Mouse (Mus musculus): ENCODE results near the gene Rdh16f1.

The Rdh16f1 gene

DNA sequence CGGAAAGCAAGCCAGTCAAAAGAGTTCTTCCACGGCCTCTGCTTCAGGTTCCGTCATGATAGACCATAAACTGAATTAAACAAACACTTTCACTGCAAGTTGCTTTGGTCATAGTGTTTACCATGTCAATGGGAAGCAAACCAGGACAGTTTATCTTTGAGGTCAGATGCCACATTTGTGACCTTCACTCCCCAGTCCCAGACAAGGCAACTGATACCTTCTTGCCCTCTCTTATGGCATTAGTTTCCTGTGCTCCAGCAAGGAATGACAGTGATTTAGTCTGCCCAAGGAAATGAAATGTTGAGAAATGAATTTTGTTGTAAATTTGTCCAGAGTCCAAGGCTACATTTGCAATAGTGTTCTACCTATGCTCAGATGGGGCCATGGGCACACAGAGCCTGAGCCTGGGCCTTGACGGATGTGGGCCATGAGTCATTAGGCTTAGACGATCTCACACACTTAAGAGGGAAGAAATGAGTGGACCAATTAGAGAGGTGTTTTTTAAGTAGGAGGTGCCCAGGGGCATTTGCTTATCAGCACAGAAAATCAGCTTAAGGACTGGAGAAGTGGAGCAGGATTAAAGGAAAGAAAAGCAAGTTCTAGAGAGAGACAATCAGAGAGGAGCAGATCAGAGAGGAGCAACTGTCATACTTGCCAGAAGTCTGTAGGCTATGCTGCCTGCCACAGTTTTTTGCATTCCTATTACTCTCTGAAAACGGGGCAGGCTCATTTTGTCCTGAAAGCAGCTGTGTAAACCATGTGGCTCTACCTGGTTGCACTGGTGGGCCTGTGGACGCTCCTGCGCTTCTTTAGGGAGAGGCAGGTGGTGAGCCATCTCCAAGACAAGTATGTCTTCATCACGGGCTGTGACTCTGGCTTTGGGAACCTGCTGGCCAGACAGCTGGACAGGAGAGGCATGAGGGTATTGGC is at the start of gene Rdh16f1, which contains the start of gene Rdh1:
Gene Rdh16f1 (plus strand): TSS at position 607 of the 930 bp plus-strand sequence.
Gene Rdh1 (plus strand): TSS at position 541 of the 930 bp plus-strand sequence.
- no peak for DNase-seq (ENCODE audit: low read depth, low spot score)

GRCm38 (mm10) chr10:127710331-127710730 is 49.3 kb upstream of the Rdh16f1 start:
- DNase-seq (ENCODE audit: low read depth, low spot score), result no peak

DNA sequence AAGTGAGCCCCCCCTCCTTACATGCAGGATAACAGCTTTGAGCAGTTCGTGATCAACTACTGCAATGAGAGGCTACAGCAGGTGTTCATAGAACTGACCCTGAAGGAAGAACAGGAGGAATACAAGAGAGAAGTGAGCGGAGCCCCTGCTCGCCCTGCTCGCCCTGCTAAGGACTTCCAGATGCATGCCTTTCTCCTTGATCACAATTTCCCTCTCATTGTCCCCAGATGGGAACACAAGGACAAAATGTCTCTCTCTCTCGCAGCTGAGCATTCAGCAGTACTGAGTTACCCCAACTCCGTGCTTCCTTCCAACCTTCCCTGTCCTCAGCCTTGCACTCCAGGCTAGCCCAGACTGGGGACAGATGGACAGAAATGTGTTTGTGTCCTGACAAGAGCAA is 46.9 kb upstream of the Rdh16f1 start:
- DNase-seq (ENCODE audit: low read depth, low spot score), result no peak

DNA sequence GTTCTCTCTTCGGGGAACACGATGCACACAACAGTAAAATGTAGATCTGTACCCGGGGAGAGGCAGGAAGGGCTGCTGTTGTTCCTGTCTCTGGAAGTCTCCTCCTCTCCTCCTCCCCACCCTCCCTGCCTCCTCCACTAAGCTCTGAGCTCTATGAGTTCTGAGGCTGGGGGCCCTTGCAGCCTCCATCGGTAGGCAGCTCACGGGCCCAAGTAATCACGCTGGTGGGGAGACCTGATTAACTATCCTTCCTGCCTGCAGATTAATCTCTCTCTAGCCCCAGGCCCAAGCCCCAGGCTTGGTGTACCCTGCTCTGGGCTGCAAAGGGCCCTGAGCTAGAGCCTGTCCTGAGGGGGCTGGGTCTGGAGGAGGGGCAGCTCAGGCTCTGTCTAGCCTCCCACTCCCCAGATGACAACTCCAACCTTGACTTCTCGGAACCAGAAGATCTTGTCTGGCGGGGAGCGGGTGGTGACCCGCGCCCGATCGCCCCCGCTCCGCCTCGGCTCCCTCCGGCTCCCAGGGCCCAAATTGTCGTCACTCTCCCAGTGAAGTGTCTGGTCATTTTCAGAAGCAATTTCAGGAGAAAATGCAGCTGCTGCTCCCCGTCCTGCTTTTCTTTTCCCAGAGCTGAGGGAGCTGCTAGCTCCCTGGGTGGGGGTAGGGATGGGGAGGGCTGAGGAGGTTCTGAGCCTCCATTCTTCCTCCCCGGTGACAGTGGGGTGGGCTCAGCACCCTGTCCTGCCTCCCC is 37.7 kb upstream of the Rdh16f1 start:
- DNase-seq (ENCODE audit: low read depth, low spot score), result no peak

DNA sequence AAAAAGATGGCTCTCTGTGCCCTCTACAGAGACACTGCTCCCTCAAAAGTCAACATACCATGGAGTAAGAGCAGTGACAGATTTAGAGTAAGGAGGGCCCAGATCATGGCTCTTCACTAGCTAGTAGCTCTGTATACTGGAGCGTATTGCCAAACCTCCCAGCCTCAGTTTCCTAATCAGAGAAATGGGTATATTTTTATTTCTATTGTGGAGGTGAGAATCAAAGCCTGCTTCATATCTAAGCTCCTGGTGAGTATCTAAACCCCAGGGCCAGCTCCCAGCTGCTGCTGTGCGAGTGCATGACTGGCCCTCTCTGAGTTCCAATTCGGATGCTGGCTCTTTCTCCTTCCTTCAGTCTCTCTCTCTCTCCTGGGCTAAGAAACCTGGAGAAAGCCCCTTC is 35.4 kb upstream of the Rdh16f1 start, which contains the start of gene Tac2:
Gene Tac2 (plus strand): TSS at position 301 of the 400 bp plus-strand sequence.
- no peak for DNase-seq (ENCODE audit: low read depth, low spot score)

- DNase-seq (ENCODE audit: low read depth, low spot score), result no peak
Measured at GRCm38 (mm10) chr10:127725136-127725535, 34.5 kb upstream of the Rdh16f1 start.

DNA sequence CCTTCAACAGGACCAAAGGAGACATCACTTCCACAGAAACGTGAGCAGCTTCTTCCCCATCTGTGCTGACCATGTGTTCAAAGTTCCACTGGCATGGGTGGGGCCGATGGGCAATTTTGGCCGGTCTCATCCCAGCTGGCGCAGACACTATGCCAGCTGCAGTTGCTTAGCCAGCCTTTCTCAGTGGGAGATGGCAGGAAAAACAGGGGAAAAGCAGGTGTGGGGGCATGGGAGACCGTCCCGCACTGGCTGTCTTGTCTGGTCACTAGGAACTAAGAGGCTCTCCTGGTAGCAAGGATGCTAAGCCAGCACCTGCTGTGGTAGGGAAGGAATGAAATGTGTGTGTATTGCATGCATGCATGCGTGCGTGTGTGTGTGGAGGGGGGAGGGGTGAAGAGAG is 31.1 kb upstream of the Rdh16f1 start:
- no peak for DNase-seq (ENCODE audit: low read depth, low spot score)

- no peak for DNase-seq (ENCODE audit: low read depth, low spot score)
Measured at GRCm38 (mm10) chr10:127730285-127730932, 29.2 kb upstream of the Rdh16f1 start.

DNA sequence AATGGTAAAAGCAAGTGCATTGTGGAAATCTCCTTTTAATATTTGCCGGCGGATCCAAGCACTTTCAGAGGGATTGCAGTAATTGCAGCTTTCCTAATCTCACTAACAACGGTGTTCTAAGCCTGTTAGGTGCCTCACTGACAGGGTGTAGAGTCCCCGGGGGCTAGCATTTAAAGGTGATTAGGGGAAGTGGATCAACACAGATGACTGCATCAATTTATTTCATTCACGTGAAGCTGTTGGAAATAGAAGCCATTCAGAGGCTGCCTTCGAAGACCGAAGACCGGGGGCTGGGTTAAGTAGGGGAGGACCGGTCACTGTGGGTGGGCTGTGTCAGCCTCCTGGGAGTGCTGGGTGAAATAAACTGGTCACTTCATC is 28.7 kb upstream of the Rdh16f1 start:
- no peak for DNase-seq (ENCODE audit: low read depth, low spot score)

GRCm38 (mm10) chr10:127731397-127731796 is 28.2 kb upstream of the Rdh16f1 start:
- DNase-seq (ENCODE audit: low read depth, low spot score), result no peak

DNA sequence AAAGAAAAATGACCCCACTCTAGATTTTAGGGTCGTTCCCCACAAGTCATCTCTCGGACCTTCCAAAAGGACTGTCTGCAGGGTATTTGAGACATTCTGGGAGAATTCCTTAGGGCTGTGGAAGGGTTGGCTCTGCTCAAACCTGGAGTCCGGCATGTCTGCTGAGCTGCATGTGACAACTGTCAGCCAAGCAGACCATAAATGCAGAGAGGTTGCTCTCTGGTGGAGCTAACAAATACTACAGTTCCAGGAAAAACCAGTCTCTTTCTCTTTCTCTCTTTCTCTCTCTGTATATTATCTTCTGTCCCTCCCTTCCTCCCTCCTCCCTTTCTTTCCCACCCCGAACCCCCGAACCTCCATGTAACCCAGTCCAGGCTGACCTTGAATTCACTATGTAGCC is 25.2 kb upstream of the Rdh16f1 start:
- peak; percentile 72 for DNase-seq (ENCODE audit: low read depth, low spot score)

DNA sequence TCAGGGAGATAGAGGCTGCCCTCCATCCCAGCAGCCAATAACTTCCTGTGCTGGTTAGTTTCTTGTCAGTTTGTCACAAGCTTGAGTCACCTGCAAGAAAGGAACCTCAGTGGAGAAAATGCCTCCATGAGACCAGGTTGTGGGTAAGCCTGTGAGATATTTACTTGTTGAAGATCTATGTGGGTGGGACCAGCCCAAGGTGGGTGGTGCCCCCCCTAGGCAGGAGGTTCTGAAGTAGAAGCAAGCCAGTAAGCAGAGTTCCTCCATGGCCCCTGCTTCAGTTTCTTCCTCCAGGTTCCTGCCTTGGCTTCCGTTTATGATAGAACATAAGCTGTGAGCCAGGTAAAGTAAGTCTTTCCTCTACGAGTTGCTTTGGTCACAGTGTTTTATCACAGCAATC is 23.3 kb upstream of the Rdh16f1 start:
- no peak for DNase-seq (ENCODE audit: low read depth, low spot score)

GRCm38 (mm10) chr10:127736916-127737315 is 22.7 kb upstream of the Rdh16f1 start:
- no peak for DNase-seq (ENCODE audit: low read depth, low spot score)

DNA sequence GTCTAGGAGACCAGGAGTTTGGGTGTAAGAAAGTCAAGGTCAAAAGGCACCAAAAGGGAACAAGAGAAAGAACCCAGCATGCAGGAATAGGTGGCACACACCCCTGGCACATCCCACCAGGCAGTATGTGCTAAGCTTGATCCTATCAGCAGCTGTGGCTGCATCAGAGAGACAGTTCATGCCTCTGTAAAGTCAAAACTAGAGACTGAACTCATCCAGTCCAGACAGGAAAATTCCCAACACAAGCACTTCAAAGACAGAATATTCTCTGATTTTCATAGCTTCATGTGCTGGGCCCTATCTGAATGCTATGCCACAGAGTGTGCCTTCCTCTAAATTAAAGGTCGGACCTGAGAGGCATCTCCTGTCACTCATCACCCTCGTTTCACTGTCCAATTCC is 22.0 kb upstream of the Rdh16f1 start:
- no peak for DNase-seq (ENCODE audit: low read depth, low spot score)

- peak; percentile 68 for DNase-seq (ENCODE audit: low read depth, low spot score)
Measured at GRCm38 (mm10) chr10:127738151-127738882, 21.3 kb upstream of the Rdh16f1 start.

DNA sequence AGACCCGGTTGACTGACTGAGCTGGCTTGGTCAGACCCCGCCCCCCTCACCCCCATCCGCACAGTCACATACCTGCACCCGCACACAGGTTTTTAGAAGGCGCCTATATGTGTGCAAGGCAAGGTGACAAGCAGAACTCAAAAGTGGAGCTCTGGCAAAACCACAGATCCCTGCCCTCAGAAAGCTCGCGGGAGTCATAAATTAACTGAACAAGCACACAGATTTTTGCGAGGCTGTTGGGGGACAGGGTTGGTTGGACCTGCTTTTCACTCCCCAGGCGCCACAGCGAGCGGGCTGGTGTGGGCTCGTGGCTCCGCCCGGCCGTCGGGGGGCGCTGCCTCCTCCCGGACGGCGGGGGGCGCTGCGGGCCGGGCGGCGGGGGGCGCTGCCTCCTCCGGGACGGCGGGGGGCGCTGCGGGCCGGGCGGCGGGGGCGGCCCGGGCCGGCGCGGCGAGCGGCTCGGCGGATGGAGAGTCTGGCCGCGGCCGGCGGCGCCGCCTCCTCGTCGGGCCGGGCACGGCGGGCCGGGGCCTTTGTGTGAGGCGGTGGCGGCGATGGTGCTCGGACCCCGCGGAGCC is 20.4 kb upstream of the Rdh16f1 start, which contains the start of gene Zbtb39:
Gene Zbtb39 (plus strand): TSS at position 456 of the 578 bp plus-strand sequence.
- peak; percentile 89 for DNase-seq (ENCODE audit: low read depth, low spot score)

DNA sequence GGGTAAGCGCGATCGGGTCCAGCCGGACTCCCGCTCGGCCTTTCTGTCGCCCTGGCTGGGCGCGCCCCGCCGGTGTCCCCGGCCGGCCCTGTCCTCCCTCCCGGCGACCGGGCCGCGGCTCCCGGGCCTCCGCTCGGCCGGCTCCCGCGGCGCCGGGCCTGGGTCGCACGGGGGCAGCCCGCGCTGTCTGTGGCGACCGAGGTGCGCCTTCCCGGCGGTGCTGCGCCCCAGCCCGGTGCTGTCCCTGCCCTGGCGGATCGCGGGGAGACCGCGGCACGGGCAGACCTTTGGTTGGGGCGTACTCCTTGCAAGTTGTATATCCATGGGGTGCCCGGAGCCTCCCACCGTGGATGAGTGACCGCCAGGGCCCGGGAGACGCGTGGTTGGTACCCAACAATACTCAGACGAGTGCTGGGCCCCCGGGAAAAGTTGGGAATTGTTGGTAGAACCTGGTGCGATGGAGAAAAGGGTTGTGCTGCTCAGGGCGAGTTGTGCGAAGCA is 19.9 kb upstream of the Rdh16f1 start:
- peak; percentile 55 for DNase-seq (ENCODE audit: low read depth, low spot score)

DNA sequence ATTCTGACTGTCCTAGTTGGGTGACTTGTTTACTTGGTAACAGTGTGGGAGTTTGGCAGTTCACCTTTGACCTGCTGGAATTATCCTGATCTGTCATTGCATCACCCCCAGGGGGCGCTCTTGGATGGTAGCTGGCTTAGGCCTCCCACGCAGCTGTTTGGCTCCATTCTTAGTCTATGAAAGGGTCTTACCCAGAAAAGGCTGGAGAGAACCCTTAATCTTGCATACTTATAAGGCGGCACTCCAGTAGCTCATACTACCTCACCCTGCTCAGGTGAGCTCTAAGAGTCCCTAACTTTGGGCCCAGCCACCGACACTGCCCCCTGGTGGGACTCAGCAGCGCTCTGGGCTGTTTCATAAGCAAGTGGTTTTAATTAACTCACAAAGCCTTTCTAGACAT is 14.9 kb upstream of the Rdh16f1 start:
- DNase-seq (ENCODE audit: low read depth, low spot score), result peak; percentile 81

DNA sequence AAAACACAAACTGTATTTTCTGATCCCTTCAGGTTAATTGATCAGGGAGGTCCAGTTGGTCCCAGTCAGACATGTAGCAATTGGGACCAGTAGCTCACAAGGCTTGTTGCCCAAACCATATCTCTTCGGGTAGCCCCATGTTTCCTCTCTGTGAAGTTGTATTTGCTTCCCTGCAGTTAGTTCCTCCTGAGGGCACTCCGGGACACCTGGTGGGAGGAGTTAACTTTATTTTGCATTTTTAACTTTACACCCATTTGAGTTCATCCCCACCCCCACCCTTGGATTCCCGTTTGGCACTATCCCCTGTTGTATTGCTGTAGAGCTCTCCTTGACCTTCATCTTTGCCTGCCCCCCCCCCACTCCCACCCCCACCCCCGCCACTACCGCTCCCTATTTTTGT is 13.7 kb upstream of the Rdh16f1 start:
- DNase-seq (ENCODE audit: low read depth, low spot score), result peak; percentile 78

DNA sequence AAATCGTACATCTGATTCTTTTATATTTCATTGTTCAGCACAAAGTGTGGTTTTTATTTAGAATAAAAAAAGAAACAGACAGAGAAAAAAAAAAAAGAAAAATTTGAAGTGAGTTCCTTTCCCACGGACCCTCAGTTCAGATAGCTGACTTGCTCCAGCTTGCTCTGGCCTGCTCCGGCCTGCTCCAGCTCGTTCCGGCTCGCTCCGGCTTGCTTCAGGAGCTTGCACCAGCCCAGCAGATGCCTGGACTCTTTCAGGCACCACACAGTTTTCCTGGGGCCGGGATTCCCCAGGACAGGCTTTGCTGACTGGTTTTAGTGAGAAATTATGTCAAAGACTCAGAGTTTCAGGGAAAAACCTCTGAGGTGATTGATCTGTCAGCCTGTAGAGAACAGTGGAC is 12.3 kb upstream of the Rdh16f1 start:
- DNase-seq (ENCODE audit: low read depth, low spot score), result peak; percentile 87

All from ZHBTc4 (cell line).